17 mouse cellular contexts compared by ENCODE assay signal in the genomic region with DNA sequence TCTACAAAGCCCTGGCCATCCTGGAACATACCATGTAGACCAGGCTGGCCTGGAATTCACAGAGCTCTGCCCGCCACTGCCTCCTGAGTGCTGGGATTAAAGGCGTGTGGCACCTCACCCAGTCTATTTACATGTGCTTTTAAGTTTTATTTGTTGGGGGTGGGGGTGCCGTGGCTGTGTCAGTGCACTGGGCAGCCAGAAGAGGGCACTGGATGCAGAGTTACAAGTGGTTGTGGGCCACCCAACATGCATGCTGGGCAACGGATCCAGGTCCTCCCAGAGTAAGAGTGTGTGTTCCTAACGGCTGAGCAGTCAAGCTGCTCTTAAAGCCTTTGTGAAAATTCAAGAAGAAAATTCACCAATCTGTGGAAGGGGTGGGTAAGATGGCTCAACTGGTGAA. TPM values are rescaled to one million over a fixed set of nuclear protein-coding genes. Genes with fewer than 3 reads are reported as not detected.
A peak's percentile ranks its signal among the peaks of the same experiment; 100 is the strongest.
DNase-seq lines count a peak whose midpoint lies in the region; ATAC-seq and TF ChIP-seq lines count a peak whose summit lies in the region.
"Had no signal": no experiment of that assay in that cellular context is flagged by ENCODE, and none has a peak within 500 bp of the region (broad histone marks: within the 10 kb centered on the region; RNA-seq: fewer than 3 reads in every experiment).

No protein-coding gene starts in this region.

- ATAC-seq in kidney, embryonic 15.5 days (replicated peaks; ENCODE audit: low FRiP score), result no peak
- ATAC-seq in neural tube, embryonic 15.5 days (ENCODE audit: low FRiP score), result no peak
- no peak for ATAC-seq in forebrain, postnatal 0 days
- ATAC-seq: inflammation-experienced regulatory T-cells, adult 6 months had no signal

- H3K9me3 ChIP-seq in kidney, embryonic 15.5 days (replicated peaks), result no peaks in the 10 kb centered on the region
- no peaks in the 10 kb centered on the region for H3K9me3 ChIP-seq in neural tube, embryonic 15.5 days (replicated peaks)
- H3K9me3 ChIP-seq in forebrain, postnatal 0 days (ENCODE audit: low read length), result no peaks in the 10 kb centered on the region
- H3K9me3 ChIP-seq: embryonic facial prominence, embryonic 10.5 days; forebrain, embryonic 10.5 days; heart, embryonic 13.5 days; neural tube, embryonic 12.5 days had no signal

- H3K27ac ChIP-seq in kidney, embryonic 15.5 days, result no peak overlapping the region
- no peak overlapping the region for H3K27ac ChIP-seq in bone marrow, adult 2 months (ENCODE audit: control insufficient read depth, insufficient read depth, low read depth, low read length, poor library complexity)
- H3K27ac ChIP-seq in neural tube, embryonic 15.5 days (replicated peaks), result no peak overlapping the region
- no peak overlapping the region for H3K27ac ChIP-seq in forebrain, postnatal 0 days (ENCODE audit: low read depth, low read length)
- H3K27ac ChIP-seq: embryonic facial prominence, embryonic 10.5 days; forebrain, embryonic 10.5 days; heart, embryonic 13.5 days; neural tube, embryonic 12.5 days had no signal

- H3K9ac ChIP-seq in kidney, embryonic 15.5 days, result no peak overlapping the region
- H3K9ac ChIP-seq in neural tube, embryonic 15.5 days (replicated peaks), result no peak overlapping the region
- H3K9ac ChIP-seq in forebrain, postnatal 0 days, result no peak overlapping the region
- H3K9ac ChIP-seq: heart, embryonic 13.5 days; neural tube, embryonic 12.5 days had no signal

- peaks cover 8% of the 10 kb centered on the region for H3K4me1 ChIP-seq in kidney, embryonic 15.5 days
- no peaks in the 10 kb centered on the region; the same call in 1 of the 2 replicates for H3K4me1 ChIP-seq in bone marrow, adult 2 months (ENCODE audit: control insufficient read depth, insufficient read depth, low read length)
- H3K4me1 ChIP-seq in neural tube, embryonic 15.5 days, result peaks cover 8% of the 10 kb centered on the region; the same call in 1 of the 2 replicates
- no peaks in the 10 kb centered on the region; the same call in 1 of the 2 replicates for H3K4me1 ChIP-seq in forebrain, postnatal 0 days (ENCODE audit: insufficient read depth)
- H3K4me1 ChIP-seq: neural tube, embryonic 12.5 days had no signal

- WGBS in kidney, embryonic 15.5 days, result 69% methylated on average over 5 of the region's 5 CpGs
- WGBS in bone marrow, adult 2 months, result 60% methylated on average over 5 of the region's 5 CpGs
- 70% methylated on average over 5 of the region's 5 CpGs for WGBS in neural tube, embryonic 15.5 days
- WGBS in forebrain, postnatal 0 days, result 52% methylated on average over 5 of the region's 5 CpGs

- peak; percentile 24; the same call in 1 of the 2 replicates for TF ChIP-seq CTCF in bone marrow, adult 2 months (IDR thresholded peaks at IDR 0.05; ENCODE audit: control insufficient read depth, insufficient read depth, low read length)
- TF ChIP-seq CTCF in forebrain, postnatal 0 days (IDR thresholded peaks at IDR 0.05; ENCODE audit: low read depth), result no peak

- no peak overlapping the region for H3K4me3 ChIP-seq in kidney, embryonic 15.5 days (replicated peaks)
- no peak overlapping the region for H3K4me3 ChIP-seq in bone marrow, adult 2 months (replicated peaks; ENCODE audit: control insufficient read depth, low read depth, low read length)
- no peak overlapping the region for H3K4me3 ChIP-seq in neural tube, embryonic 15.5 days (replicated peaks)
- H3K4me3 ChIP-seq in forebrain, postnatal 0 days (ENCODE audit: low read depth, low read length), result no peak overlapping the region
- H3K4me3 ChIP-seq: embryonic facial prominence, embryonic 10.5 days; forebrain, embryonic 10.5 days; heart, embryonic 13.5 days; neural tube, embryonic 12.5 days had no signal

- DNase-seq in kidney, adult 9 months, result peak; percentile 18
- peak; percentile 29 for DNase-seq in 3134 (ENCODE audit: extremely low read depth, insufficient read length, low spot score)
- peak; percentile 21 for DNase-seq in CD4-positive helper T cell, adult 2 months (ENCODE audit: low read depth, low spot score)
- no peak for DNase-seq in right cerebral cortex, postnatal 14 days
- DNase-seq in forebrain, postnatal 0 days, result no peak
- DNase-seq: adrenal gland, postnatal 36 days; cerebellum, adult 2 months; gastrocnemius, postnatal 10 days; layer of hippocampus, postnatal 36 days had no signal

- H3K4me2 ChIP-seq in kidney, embryonic 15.5 days, result no peak overlapping the region
- H3K4me2 ChIP-seq in neural tube, embryonic 15.5 days, result no peak overlapping the region
- H3K4me2 ChIP-seq in forebrain, postnatal 0 days (ENCODE audit: low read depth), result no peak overlapping the region
- H3K4me2 ChIP-seq: heart, embryonic 13.5 days; neural tube, embryonic 12.5 days had no signal

- H3K27me3 ChIP-seq in kidney, embryonic 15.5 days, result no peaks in the 10 kb centered on the region
- H3K27me3 ChIP-seq in neural tube, embryonic 15.5 days (replicated peaks), result no peaks in the 10 kb centered on the region
- H3K27me3 ChIP-seq in forebrain, postnatal 0 days (ENCODE audit: insufficient read depth, low read length), result no peaks in the 10 kb centered on the region
- H3K27me3 ChIP-seq: heart, embryonic 13.5 days; neural tube, embryonic 12.5 days had no signal

- TF ChIP-seq POLR2A in bone marrow, adult 2 months (IDR thresholded peaks at IDR 0.05; ENCODE audit: borderline replicate concordance, control insufficient read depth, low read depth, low read length), result no peak

- no peaks in the 10 kb centered on the region for H3K36me3 ChIP-seq in kidney, embryonic 15.5 days
- H3K36me3 ChIP-seq in neural tube, embryonic 15.5 days, result no peaks in the 10 kb centered on the region
- no peaks in the 10 kb centered on the region for H3K36me3 ChIP-seq in forebrain, postnatal 0 days (ENCODE audit: insufficient read depth)
- H3K36me3 ChIP-seq: embryonic facial prominence, embryonic 10.5 days; forebrain, embryonic 10.5 days; heart, embryonic 13.5 days; neural tube, embryonic 12.5 days had no signal

RNA-seq across cellular contexts. Expression of gene Gpatch1, which starts 50.4 kb away (rescaled TPM):
- polyA plus RNA-seq in kidney, embryonic 15.5 days (2015; fragmentation: Nextera tagmentation; extraction: Ambion mirVana), result 19.5 and 20.4 TPM in 2 replicates
- 1.9 and 7.1 TPM in 2 replicates for polyA plus RNA-seq in bone marrow, adult 2 months (2011; ENCODE audit: insufficient read depth, insufficient read length, low replicate concordance, missing spikeins)
- 18.8 and 19.3 TPM in 2 replicates for polyA plus RNA-seq in neural tube, embryonic 15.5 days (2015; fragmentation: Nextera tagmentation; extraction: Ambion mirVana)
- total RNA-seq in forebrain, postnatal 0 days (2014; rRNA removed), result 14.6 and 15.3 TPM in 2 replicates
- 16.2 and 21.9 TPM in 2 replicates for polyA plus RNA-seq in forebrain, postnatal 0 days (2015; fragmentation: Nextera tagmentation; extraction: Ambion mirVana)

RNA-seq across cellular contexts. Expression of gene Lrp3, which starts 52.5 kb away (rescaled TPM):
- polyA plus RNA-seq in kidney, embryonic 15.5 days (2015; fragmentation: Nextera tagmentation; extraction: Ambion mirVana), result 5.2 and 6.3 TPM in 2 replicates
- polyA plus RNA-seq in bone marrow, adult 2 months (2011; ENCODE audit: insufficient read depth, insufficient read length, low replicate concordance, missing spikeins), result not detected in 2 replicates
- polyA plus RNA-seq in neural tube, embryonic 15.5 days (2015; fragmentation: Nextera tagmentation; extraction: Ambion mirVana), result 22.7 and 28.2 TPM in 2 replicates
- total RNA-seq in forebrain, postnatal 0 days (2014; rRNA removed), result 109 and 122 TPM in 2 replicates
- 20.9 and 22.1 TPM in 2 replicates for polyA plus RNA-seq in forebrain, postnatal 0 days (2015; fragmentation: Nextera tagmentation; extraction: Ambion mirVana)

Comparison
In these comparisons a context has a peak if more than half of its experiments do, and no peak if none do; other contexts are left out.
1. DNase-seq: peak in kidney, adult 9 months (single experiment), 3134 (single experiment) and CD4-positive helper T cell, adult 2 months (single experiment); none in right cerebral cortex, postnatal 14 days (single experiment) and forebrain, postnatal 0 days (single experiment).